Mouse (Mus musculus) liver, embryonic 14.5 days (tissue): ENCODE measurements around the gene Tex46. TPM values are rescaled to one million over a fixed set of nuclear protein-coding genes. Genes with fewer than 3 reads are reported as not detected.
A peak's percentile ranks its signal among the peaks of the same experiment; 100 is the strongest.

ENCODE experiments used
- ATAC-seq: fragments of 200-750 bp; cut with Nextera tagmentation; 2 replicates; pipeline ENCODE4 v1.8.0; 2017; ENCODE audit warnings: moderate number of reproducible peaks, mild to moderate bottlenecking, moderate library complexity; ENCODE audit not compliant: insufficient read depth
- DNase-seq, 3 experiments: peaks; one replicate each; pipeline ENCODE4 v3.0.0-alpha.2; 2012 to 2013; ENCODE audit warnings: low read depth in 3 of 3, low spot score in 3 of 3
- H3K27ac ChIP-seq: fragments of 300-500 bp; sonication (generic); 2 replicates; pipeline ENCODE4 v1.5.1; 2014; ENCODE audit warnings: moderate library complexity, mild to moderate bottlenecking, control low read depth, inconsistent platforms
- H3K27me3 ChIP-seq: fragments of 300-500 bp; sonication (generic); 2 replicates; pipeline ENCODE4 v1.6.1; 2014; ENCODE audit warnings: mild to moderate bottlenecking, low read length, moderate library complexity; ENCODE audit not compliant: control insufficient read depth, insufficient read depth
- H3K36me3 ChIP-seq: fragments of 300-500 bp; sonication (generic); replicated peaks from 2 replicates; pipeline ENCODE4 v1.6.1; 2014; ENCODE audit warnings: low read depth; ENCODE audit not compliant: control insufficient read depth, insufficient read depth
- H3K4me1 ChIP-seq, 2 experiments: fragments of 200-500 bp in 1 of 2; fragments of 300-500 bp in 1 of 2; sonication (generic) in 1 of 2; replicated peaks; 2 replicates each; pipeline ENCODE4 v1.6.1; 2012 to 2014; ENCODE audit warnings: antibody characterized with exemption in 1 of 2, inconsistent platforms in 1 of 2, low read length in 1 of 2; ENCODE audit not compliant: control insufficient read depth in 2 of 2, insufficient read depth in 2 of 2
- H3K4me2 ChIP-seq: fragments of 300-500 bp; sonication (generic); 2 replicates; pipeline ENCODE4 v1.6.1; 2014; ENCODE audit warnings: low read depth, mild to moderate bottlenecking, control low read depth, moderate library complexity
- H3K4me3 ChIP-seq, 2 experiments: fragments of 200-500 bp in 1 of 2; fragments of 300-500 bp in 1 of 2; sonication (generic) in 1 of 2; 2 replicates each; pipeline ENCODE4 v1.5.1; 2012 to 2014; ENCODE audit warnings: low read depth in 2 of 2, low read length in 2 of 2, mild to moderate bottlenecking in 2 of 2, control low read depth in 1 of 2, inconsistent platforms in 1 of 2, moderate library complexity in 1 of 2; ENCODE audit not compliant: insufficient read depth in 1 of 2
- H3K9ac ChIP-seq: fragments of 300-500 bp; sonication (generic); replicated peaks from 2 replicates; pipeline ENCODE4 v1.6.1; 2014; ENCODE audit warnings: mild to moderate bottlenecking, control low read depth, moderate library complexity
- H3K9me3 ChIP-seq: fragments of 300-500 bp; sonication (generic); 2 replicates; pipeline ENCODE4 v1.6.1; 2016; ENCODE audit warnings: low read length, mixed read lengths; ENCODE audit not compliant: control insufficient read depth
- CTCF ChIP-seq: IDR thresholded peaks from 2 replicates; pipeline ENCODE4 v1.5.1; 2016; ENCODE audit warnings: antibody characterized with exemption, low read depth, control low read depth
- EP300 ChIP-seq: IDR thresholded peaks from 2 replicates; pipeline ENCODE4 v1.6.1; 2016; ENCODE audit warnings: antibody characterized with exemption, low read depth
- WGBS: fragments of 180-500 bp; shearing (Covaris S2); extraction: QIAGEN DNeasy Blood & Tissue Kit; methylation state at CpG from one replicate; pipeline ENCODE4 v1.1.7; 2014; ENCODE audit not compliant: insufficient replicate concordance; 5-methylcytosine and 5-hydroxymethylcytosine counted together
- polyA plus RNA-seq, 2 experiments: library from polyadenylated mRNA; depleted of rRNA in 1 of 2; stranded (reverse) in 1 of 2; unstranded in 1 of 2; fragments of >200 nt; fragmentation: Nextera tagmentation in 1 of 2; extraction: Ambion mirVana in 1 of 2; gene quantifications; 2 replicates each; pipeline versions ENCODE4 v1.2.1 to v1.2.3; 2012 to 2014

Gene Tex46
- polyA plus RNA-seq (2012; rRNA removed) (not detected in 2 replicates), polyA plus RNA-seq (2014; fragmentation: Nextera tagmentation; extraction: Ambion mirVana) (not detected in 2 replicates)

GRCm38 (mm10) chr4:136610387-136610856, at the start of gene Tex46:
Gene Tex46, plus strand, starts transcription at chr4:136610437.
- ATAC-seq (no peak), DNase-seq (no peak)
- TF ChIP-seq EP300 (no peak), CTCF (no peak)
- Histone ChIP-seq H3K27ac (no peak within 1 kb of the TSS), H3K36me3 (no peaks in the 10 kb centered on the region), H3K4me2 (no peak within 1 kb of the TSS), H3K4me3 (no peak within 1 kb of the TSS), H3K9ac (no peak within 1 kb of the TSS), H3K27me3 (no peaks in the 10 kb centered on the region), H3K9me3 (no peaks in the 10 kb centered on the region), H3K4me1 (no peaks in the 10 kb centered on the region)
- WGBS: 40% methylated on average over 4 of the region's 4 CpGs

- no peak overlapping the region for H3K9ac ChIP-seq
- TF ChIP-seq CTCF: no peak
- TF ChIP-seq EP300: no peak
- peaks cover 15% of the 10 kb centered on the region for H3K36me3 ChIP-seq
- no peaks in the 10 kb centered on the region for H3K27me3 ChIP-seq
- ATAC-seq: no peak
- H3K4me3 ChIP-seq: no peak overlapping the region
- WGBS: 69% methylated on average over 6 of the region's 6 CpGs
- H3K27ac ChIP-seq: no peak overlapping the region
- no peak for DNase-seq
- H3K4me1 ChIP-seq: no peaks in the 10 kb centered on the region
- no peak overlapping the region for H3K4me2 ChIP-seq
- no peaks in the 10 kb centered on the region for H3K9me3 ChIP-seq
These were observed 47.5 kb upstream of the Tex46 start for GRCm38 (mm10) chr4:136562755-136563154.

- TF ChIP-seq CTCF: peak; percentile 30; the same call in 1 of the 2 replicates
- TF ChIP-seq EP300: no peak
- ATAC-seq (no peak), DNase-seq (no peak)
- Histone ChIP-seq H3K9ac (no peak overlapping the region), H3K4me2 (no peak overlapping the region), H3K27ac (no peak overlapping the region), H3K36me3 (peaks cover 8% of the 10 kb centered on the region), H3K4me3 (no peak overlapping the region), H3K9me3 (no peaks in the 10 kb centered on the region), H3K27me3 (no peaks in the 10 kb centered on the region), H3K4me1 (0 out of 4 replicates have a peak, but pooled peaks cover 0 to 2% of the 10 kb centered on the region in 2 experiments)
- 74% methylated on average over 3 of the region's 3 CpGs for WGBS
These were observed 41.6 kb upstream of the Tex46 start for GRCm38 (mm10) chr4:136568629-136569028.

- H3K27me3 ChIP-seq: no peaks in the 10 kb centered on the region
- H3K4me1 ChIP-seq: 0 out of 4 replicates have a peak, but pooled peaks cover 0 to 2% of the 10 kb centered on the region in 2 experiments
- no peak overlapping the region for H3K27ac ChIP-seq
- H3K4me3 ChIP-seq: no peak overlapping the region
- no peak for ATAC-seq
- H3K4me2 ChIP-seq: no peak overlapping the region
- peaks cover 8% of the 10 kb centered on the region for H3K36me3 ChIP-seq
- peak in 1 of 3 experiments; percentile 22 for DNase-seq
- no peak overlapping the region for H3K9ac ChIP-seq
- H3K9me3 ChIP-seq: no peaks in the 10 kb centered on the region
- TF ChIP-seq CTCF (no peak), EP300 (no peak)
These were observed 40.2 kb upstream of the Tex46 start for GRCm38 (mm10) chr4:136569998-136570397.

GRCm38 (mm10) chr4:136581885-136582284, 28.4 kb upstream of the Tex46 start:
- Histone ChIP-seq H3K4me2 (no peak overlapping the region), H3K9ac (no peak overlapping the region), H3K4me3 (no peak overlapping the region), H3K27me3 (no peaks in the 10 kb centered on the region), H3K27ac (no peak overlapping the region), H3K4me1 (no peaks in the 10 kb centered on the region; a peak in 2 of 4 replicates), H3K9me3 (no peaks in the 10 kb centered on the region), H3K36me3 (no peaks in the 10 kb centered on the region)
- no peak for TF ChIP-seq CTCF
- DNase-seq: no peak
- WGBS: 83% methylated on average over 3 of the region's 3 CpGs
- ATAC-seq: no peak
